9 mouse cellular contexts compared by ENCODE assay signal in the genomic region with DNA sequence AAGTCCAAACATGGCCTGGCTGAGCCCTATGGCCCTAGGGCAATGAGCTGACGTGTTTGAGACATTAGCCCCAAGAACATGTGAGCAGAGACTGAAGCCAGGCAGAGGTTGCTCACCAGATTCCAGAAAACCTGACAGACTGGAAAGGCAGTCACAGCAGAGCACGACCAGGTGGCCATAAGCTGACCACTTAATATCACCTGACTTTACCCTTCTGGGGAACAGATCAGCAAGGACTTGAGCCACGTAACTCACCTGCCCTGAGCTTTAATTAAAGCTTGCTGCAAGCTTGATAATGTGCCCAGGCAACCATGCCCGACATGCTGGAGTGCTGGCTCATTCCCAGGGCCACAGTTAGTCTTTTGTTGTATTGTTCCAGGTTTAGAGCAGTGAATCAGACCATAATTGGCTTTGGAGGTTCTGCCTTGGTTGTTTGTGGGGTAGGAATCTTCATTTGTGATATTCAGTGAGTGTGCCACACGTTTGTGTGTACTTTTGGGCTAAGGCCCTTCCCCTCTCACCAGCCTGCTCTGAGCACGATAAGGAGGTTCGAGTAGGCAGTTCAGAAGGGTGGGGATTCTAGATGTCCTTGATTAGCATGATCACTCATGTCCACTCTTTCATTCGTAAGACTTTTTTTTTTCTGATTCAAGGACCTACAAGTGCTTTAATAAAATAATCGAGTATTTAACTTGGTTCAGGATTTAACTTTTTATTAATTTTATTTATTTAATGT. TPM values are rescaled to one million over a fixed set of nuclear protein-coding genes. Genes with fewer than 3 reads are reported as not detected.
DNase-seq lines count a peak whose midpoint lies in the region; ATAC-seq and TF ChIP-seq lines count a peak whose summit lies in the region.
"Had no signal": no experiment of that assay in that cellular context is flagged by ENCODE, and none has a peak within 500 bp of the region (broad histone marks: within the 10 kb centered on the region; RNA-seq: fewer than 3 reads in every experiment).

No protein-coding gene starts in this region.

- DNase-seq in forebrain, embryonic 10.5 days (ENCODE audit: extremely low spot score, low spot score), result no peak
- DNase-seq in forebrain, embryonic 11.5 days (ENCODE audit: low spot score), result no peak
- peak; percentile 56 for DNase-seq in brain, embryonic 14.5 days (ENCODE audit: low read depth)
- peak; percentile 40 for DNase-seq in forelimb bud, embryonic 11.5 days (ENCODE audit: low read depth, low spot score)
- DNase-seq in liver, embryonic 14.5 days (ENCODE audit: low read depth in 3 of 3, low spot score in 3 of 3), result peak; percentile 27 to 32 (median 28)
- DNase-seq in left cerebral cortex, adult 18-20 months (ENCODE audit: low spot score in 2 of 2), result no peak
- DNase-seq in frontal cortex, postnatal 36 days (ENCODE audit: low spot score in 2 of 2), result no peak
- no peak for DNase-seq in gastrocnemius, postnatal 10 days

- H3K4me3 ChIP-seq in forebrain, embryonic 10.5 days, result no peak overlapping the region
- no peak overlapping the region for H3K4me3 ChIP-seq in forebrain, embryonic 11.5 days (ENCODE audit: low read depth, low read length)
- no peak overlapping the region for H3K4me3 ChIP-seq in liver, embryonic 14.5 days (ENCODE audit: insufficient read depth in 1 of 2, low read depth in 2 of 2, low read length in 2 of 2)
- H3K4me3 ChIP-seq: neural tube, embryonic 12.5 days had no signal

- peak overlapping the region; percentile 40 for H3K27ac ChIP-seq in forebrain, embryonic 10.5 days
- no peak overlapping the region for H3K27ac ChIP-seq in forebrain, embryonic 11.5 days (ENCODE audit: low read depth, low read length)
- H3K27ac ChIP-seq in liver, embryonic 14.5 days, result peak overlapping the region; percentile 22; the same call in 1 of the 2 replicates
- H3K27ac ChIP-seq: neural tube, embryonic 12.5 days had no signal

- 50% methylated on average over 9 of the region's 9 CpGs for WGBS in forebrain, embryonic 10.5 days
- WGBS in forebrain, embryonic 11.5 days, result 54% methylated on average over 9 of the region's 9 CpGs
- 32% methylated on average over 9 of the region's 9 CpGs for WGBS in liver, embryonic 14.5 days (ENCODE audit: insufficient replicate concordance)

- no peaks in the 10 kb centered on the region for H3K36me3 ChIP-seq in forebrain, embryonic 10.5 days (replicated peaks)
- no peaks in the 10 kb centered on the region for H3K36me3 ChIP-seq in forebrain, embryonic 11.5 days (ENCODE audit: control insufficient read depth, insufficient read depth, low read length)
- no peaks in the 10 kb centered on the region for H3K36me3 ChIP-seq in liver, embryonic 14.5 days (replicated peaks; ENCODE audit: control insufficient read depth, insufficient read depth, low read depth)
- H3K36me3 ChIP-seq: neural tube, embryonic 12.5 days had no signal

- no peaks in the 10 kb centered on the region for H3K27me3 ChIP-seq in forebrain, embryonic 10.5 days (ENCODE audit: poor library complexity, severe bottlenecking)
- no peaks in the 10 kb centered on the region for H3K27me3 ChIP-seq in forebrain, embryonic 11.5 days (ENCODE audit: control insufficient read depth, insufficient read depth, low read length)
- no peaks in the 10 kb centered on the region for H3K27me3 ChIP-seq in liver, embryonic 14.5 days (ENCODE audit: control insufficient read depth, insufficient read depth, low read length)
- H3K27me3 ChIP-seq: neural tube, embryonic 12.5 days had no signal

- no peak overlapping the region for H3K4me2 ChIP-seq in forebrain, embryonic 11.5 days (ENCODE audit: low read depth, low read length, severe bottlenecking)
- peak overlapping the region; percentile 31; the same call in 1 of the 2 replicates for H3K4me2 ChIP-seq in liver, embryonic 14.5 days (ENCODE audit: low read depth)
- H3K4me2 ChIP-seq: neural tube, embryonic 12.5 days had no signal

- no peak for TF ChIP-seq POLR2A in brain, embryonic 14.5 days (IDR thresholded peaks at IDR 0.05; ENCODE audit: borderline replicate concordance, extremely low read depth, insufficient read depth, insufficient read length, poor library complexity, severe bottlenecking)

- TF ChIP-seq EP300 in liver, embryonic 14.5 days (IDR thresholded peaks at IDR 0.05; ENCODE audit: low read depth), result peak; percentile 64

- H3K9me3 ChIP-seq in forebrain, embryonic 10.5 days, result no peaks in the 10 kb centered on the region
- no peaks in the 10 kb centered on the region for H3K9me3 ChIP-seq in forebrain, embryonic 11.5 days (ENCODE audit: control insufficient read depth, low read length)
- no peaks in the 10 kb centered on the region for H3K9me3 ChIP-seq in liver, embryonic 14.5 days (ENCODE audit: control insufficient read depth, low read length)
- H3K9me3 ChIP-seq: neural tube, embryonic 12.5 days had no signal

- no peak for ATAC-seq in forebrain, embryonic 11.5 days (replicated peaks; ENCODE audit: low FRiP score)
- peak; percentile 91 for ATAC-seq in liver, embryonic 14.5 days (ENCODE audit: insufficient read depth)

- H3K4me1 ChIP-seq in forebrain, embryonic 10.5 days, result peaks cover 11% of the 10 kb centered on the region
- no peaks in the 10 kb centered on the region for H3K4me1 ChIP-seq in forebrain, embryonic 11.5 days (replicated peaks; ENCODE audit: control insufficient read depth, insufficient read depth, low read length)
- peaks cover 14 to 15% of the 10 kb centered on the region in 2 experiments for H3K4me1 ChIP-seq in liver, embryonic 14.5 days (replicated peaks; ENCODE audit: control insufficient read depth in 2 of 2, insufficient read depth in 2 of 2, low read length in 1 of 2)
- H3K4me1 ChIP-seq: neural tube, embryonic 12.5 days had no signal

- H3K9ac ChIP-seq in forebrain, embryonic 11.5 days (ENCODE audit: low read length), result no peak overlapping the region
- no peak overlapping the region for H3K9ac ChIP-seq in liver, embryonic 14.5 days (replicated peaks)
- H3K9ac ChIP-seq: neural tube, embryonic 12.5 days had no signal

- no peak for TF ChIP-seq CTCF in brain, embryonic 14.5 days (IDR thresholded peaks at IDR 0.05; ENCODE audit: borderline replicate concordance, extremely low read depth, insufficient read depth, insufficient read length)
- no peak for TF ChIP-seq CTCF in liver, embryonic 14.5 days (IDR thresholded peaks at IDR 0.05; ENCODE audit: low read depth)

RNA-seq across cellular contexts. Expression of a gene that starts 52.1 kb away (rescaled TPM):
- polyA plus RNA-seq in forebrain, embryonic 10.5 days (2016; fragmentation: Nextera tagmentation; extraction: Ambion mirVana), result 8.9 and 9.7 TPM in 2 replicates
- polyA plus RNA-seq in forebrain, embryonic 11.5 days (2014; fragmentation: Nextera tagmentation; extraction: Ambion mirVana), result 5.5 and 8.2 TPM in 2 replicates
- 6.8 and 7.1 TPM in 2 replicates for polyA plus RNA-seq in brain, embryonic 14.5 days (2012; rRNA removed)
- 2.7 and 4.4 TPM in 2 replicates for polyA plus RNA-seq in liver, embryonic 14.5 days (2012; rRNA removed)
- polyA plus RNA-seq in liver, embryonic 14.5 days (2014; fragmentation: Nextera tagmentation; extraction: Ambion mirVana), result 4.1 and 4.8 TPM in 2 replicates
- total RNA-seq in left cerebral cortex, adult 18-20 months (2021), result 10 to 100 TPM; 14.1 to 15.2 TPM
- total RNA-seq in gastrocnemius, postnatal 10 days (2021), result 10 to 100 TPM; 13.3 to 13.9 TPM

Comparison
In these comparisons a context has a peak if more than half of its experiments do, and no peak if none do; other contexts are left out.
1. DNase-seq: peak in brain, embryonic 14.5 days (single experiment), forelimb bud, embryonic 11.5 days (single experiment) and liver, embryonic 14.5 days (3 of 3); none in forebrain, embryonic 10.5 days (single experiment), forebrain, embryonic 11.5 days (single experiment), left cerebral cortex, adult 18-20 months (0 of 2), frontal cortex, postnatal 36 days (0 of 2) and gastrocnemius, postnatal 10 days (single experiment).